Mouse (Mus musculus) layer of hippocampus, adult 11-12 months (tissue): Measurements from ENCODE around the gene Mdm2.

Experiments used
- DNase-seq: peaks from one replicate; pipeline ENCODE4 v3.0.0; 2022; ENCODE audit warnings: low spot score

Mdm2 gene

GRCm38 (mm10) chr10:117668546-117669300 lies 41.8 kb downstream of the Mdm2 start:
- DNase-seq = no peak

- DNase-seq = no peak
These were observed 42.7 kb downstream of the Mdm2 start for GRCm38 (mm10) chr10:117667663-117668507.

DNA sequence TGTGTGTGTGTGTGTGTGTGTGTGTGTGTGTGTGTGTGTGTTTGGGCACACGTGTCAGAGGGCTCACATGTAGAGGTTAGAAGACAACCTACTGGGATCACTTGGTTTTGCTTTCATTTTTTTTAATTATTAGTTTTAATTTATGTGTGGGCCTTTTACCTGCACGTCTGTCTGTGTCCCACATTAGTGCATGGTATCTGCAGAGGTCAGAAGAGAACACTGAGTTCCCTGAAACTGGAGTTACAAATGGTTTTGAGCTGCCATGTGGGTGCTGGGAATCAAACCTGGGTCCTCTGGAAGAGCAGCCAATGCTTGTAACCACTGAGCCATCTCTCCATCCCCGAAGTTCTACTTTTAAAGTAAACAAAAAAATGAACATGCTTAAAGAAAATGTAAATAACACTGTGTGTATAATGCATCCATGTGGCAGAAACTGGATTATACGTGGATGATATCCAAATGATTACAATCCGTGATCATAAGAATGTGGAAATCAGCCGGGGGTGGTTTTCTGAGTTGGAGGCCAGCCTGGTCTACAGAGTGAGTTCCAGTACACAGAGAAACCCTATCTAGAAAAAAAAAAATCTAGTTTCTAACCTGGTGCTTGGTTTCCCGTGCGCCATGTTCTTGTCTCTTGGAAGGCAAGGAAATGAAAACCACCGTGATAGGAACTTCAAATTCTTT lies 43.5 kb downstream of the Mdm2 start:
- DNase-seq = no peak

- no peak for DNase-seq
These were observed 44.2 kb downstream of the Mdm2 start for GRCm38 (mm10) chr10:117666361-117666760.

- DNase-seq = no peak
These were observed 44.9 kb downstream of the Mdm2 start for GRCm38 (mm10) chr10:117665376-117666275.

DNA sequence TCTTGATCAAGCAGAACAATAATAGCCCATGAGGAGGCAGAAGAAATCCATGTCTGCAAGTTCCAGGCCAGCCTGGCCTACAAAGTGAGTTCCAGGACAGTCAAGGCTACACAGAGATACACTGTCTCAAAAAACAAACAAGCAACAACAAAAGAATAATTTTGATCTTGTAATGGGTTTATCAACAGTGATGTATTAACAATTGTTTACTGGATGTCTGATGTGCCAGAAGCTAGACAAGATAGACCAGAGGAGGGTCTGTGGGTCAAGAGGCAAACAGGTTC lies 45.7 kb downstream of the Mdm2 start:
- DNase-seq = no peak

GRCm38 (mm10) chr10:117664208-117664925 lies 46.2 kb downstream of the Mdm2 start:
- DNase-seq = no peak

DNA sequence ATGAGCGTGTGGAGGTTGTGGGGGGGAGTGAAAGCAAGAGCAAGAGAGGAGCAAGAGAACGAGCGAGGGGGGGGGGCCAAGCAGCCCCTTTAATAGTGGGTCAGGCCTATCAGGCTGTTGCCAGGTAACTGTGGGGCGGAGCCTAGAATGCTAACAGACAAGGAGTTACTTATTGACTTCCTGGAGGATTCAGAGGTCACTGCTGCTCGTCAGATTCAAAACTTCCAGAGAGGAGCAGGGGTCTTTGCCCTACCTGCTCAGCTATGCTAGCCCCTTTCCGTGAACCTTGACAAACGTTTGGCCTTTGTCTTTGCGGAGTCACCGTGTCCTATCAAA lies 46.7 kb downstream of the Mdm2 start:
- DNase-seq = no peak

DNA sequence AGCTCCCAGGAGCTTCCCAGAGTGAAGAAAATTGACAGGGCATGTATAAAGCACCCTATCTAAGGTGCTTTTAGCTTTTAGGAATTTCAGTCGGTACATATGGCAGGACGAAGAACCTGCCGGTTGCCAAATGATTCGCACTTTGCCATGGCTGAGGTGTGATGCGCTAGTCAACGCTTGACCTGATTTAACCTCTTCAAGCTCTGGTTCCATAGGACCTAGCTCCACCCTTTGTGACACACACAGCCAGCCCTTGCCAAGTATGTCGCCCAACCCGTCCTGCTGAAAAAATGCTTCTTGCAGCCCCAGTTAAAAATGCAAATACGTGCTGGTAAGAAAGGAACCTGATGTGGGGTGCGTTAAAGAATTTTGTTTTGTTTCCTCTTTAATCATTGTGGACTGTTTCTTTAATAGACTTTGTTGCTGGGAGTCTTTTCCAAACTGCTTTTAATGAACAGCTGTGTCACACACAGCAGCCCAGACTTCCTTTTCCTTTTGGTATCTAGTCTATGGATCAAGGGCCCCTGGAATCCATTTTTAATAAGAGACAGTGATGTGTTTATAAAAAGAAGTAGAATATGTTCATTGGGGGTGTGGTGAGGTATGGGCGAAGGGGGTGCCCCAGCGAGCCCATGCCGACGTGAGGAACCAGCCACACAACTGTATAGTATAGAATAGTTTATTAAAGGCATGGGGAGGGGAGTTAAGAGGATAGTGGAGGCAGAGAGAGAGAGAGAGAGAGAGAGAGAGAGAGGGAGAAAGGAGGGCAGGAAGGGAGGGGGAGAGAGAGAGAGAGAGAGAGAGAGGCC lies 47.3 kb downstream of the Mdm2 start:
- no peak for DNase-seq

- DNase-seq = no peak
These were observed 48.1 kb downstream of the Mdm2 start for GRCm38 (mm10) chr10:117662316-117663055.

- DNase-seq = no peak
These were observed 50.7 kb downstream of the Mdm2 start for GRCm38 (mm10) chr10:117659819-117660218.

DNA sequence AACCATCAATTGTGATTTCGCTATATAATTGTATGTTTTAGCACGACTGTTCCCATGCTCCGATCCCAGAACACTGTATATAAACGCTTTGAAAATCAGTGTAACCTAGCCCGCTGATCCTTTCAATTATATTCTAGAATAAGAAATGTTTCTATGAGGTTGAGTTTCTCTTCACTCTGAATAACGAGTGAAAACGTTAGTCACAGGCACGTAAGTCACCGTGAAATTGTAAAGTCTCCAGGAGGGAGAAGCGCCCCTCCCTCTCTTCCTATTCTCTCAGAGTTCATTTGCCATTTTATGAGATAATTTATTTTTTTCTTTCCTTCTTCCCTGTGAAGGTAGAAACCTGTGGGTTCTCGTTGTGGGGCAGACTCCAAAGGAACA lies 51.1 kb downstream of the Mdm2 start:
- no peak for DNase-seq

GRCm38 (mm10) chr10:117658522-117659429 lies 51.8 kb downstream of the Mdm2 start:
- DNase-seq = no peak

GRCm38 (mm10) chr10:117657659-117658306 lies 52.8 kb downstream of the Mdm2 start:
- no peak for DNase-seq

- DNase-seq = no peak
These were observed 53.4 kb downstream of the Mdm2 start for GRCm38 (mm10) chr10:117656985-117657658.

- no peak for DNase-seq
These were observed 53.9 kb downstream of the Mdm2 start for GRCm38 (mm10) chr10:117656662-117656962.

- DNase-seq = no peak
These were observed 54.5 kb downstream of the Mdm2 start for GRCm38 (mm10) chr10:117655908-117656661.
